Mouse (Mus musculus) lung, embryonic 16.5 days (tissue): Measurements from ENCODE around the gene C6. TPM values are rescaled to one million over a fixed set of nuclear protein-coding genes. Genes with fewer than 3 reads are reported as not detected.

ENCODE experiments used
- polyA plus RNA-seq: library from polyadenylated mRNA; unstranded; fragments of >200 nt; fragmentation: Nextera tagmentation; extraction: Ambion mirVana; gene quantifications from 2 replicates; pipeline ENCODE4 v1.2.1, GENCODE M21; 2015

C6 gene
- polyA plus RNA-seq, 1 experiment from 2014 or later = not detected

Other genes starting within 250 kb of the C6 start
- not detected in 2 replicates for gene Mroh2b, start 171.6 kb downstream of the C6 start, polyA plus RNA-seq